Mouse (Mus musculus) bone marrow, adult 2 months (tissue): ENCODE results near the gene Fuom.
A peak's percentile ranks its signal among the peaks of the same experiment; 100 is the strongest.

Experiments used
- CTCF ChIP-seq: fragments of 200-500 bp; IDR thresholded peaks from 2 replicates; pipeline ENCODE4 v1.5.1; 2011; ENCODE audit warnings: low read length, control low read depth; ENCODE audit not compliant: control insufficient read depth, insufficient read depth
- POLR2A ChIP-seq: fragments of 200-500 bp; IDR thresholded peaks from 2 replicates; pipeline ENCODE4 v1.6.1; 2011; ENCODE audit warnings: low read depth, mild to moderate bottlenecking, control low read depth, low read length, borderline replicate concordance; ENCODE audit not compliant: control insufficient read depth

DNA sequence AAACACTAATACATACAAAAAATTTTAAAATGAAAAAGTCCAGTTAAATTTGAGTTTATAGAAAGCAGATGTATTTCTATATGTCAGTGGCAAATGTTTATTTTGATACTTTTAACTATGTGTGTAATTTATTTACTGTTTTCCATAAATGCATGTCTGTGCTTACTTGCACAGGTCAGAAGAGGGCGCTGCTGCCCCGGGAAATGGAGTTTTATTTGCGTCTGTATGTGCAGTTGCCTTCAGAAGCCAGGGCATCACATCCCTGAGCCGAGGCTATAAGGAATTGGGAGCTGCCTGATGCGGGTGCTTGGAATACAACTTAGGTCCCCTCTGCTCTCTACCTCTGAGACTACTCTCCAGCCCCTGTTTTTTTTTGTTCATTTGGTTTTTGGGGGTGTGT, 23.5 kb downstream of the Fuom start:
- TF ChIP-seq CTCF (peak; percentile 79), POLR2A (no peak)
